ENCODE assay signal across 13 mouse cellular contexts in genomic region chr1:134674312-134674711, GRCm38 (mm10). TPM values are rescaled to one million over a fixed set of nuclear protein-coding genes. Genes with fewer than 3 reads are reported as not detected.
A peak's percentile ranks its signal among the peaks of the same experiment; 100 is the strongest.
DNase-seq lines count a peak whose midpoint lies in the region; ATAC-seq and TF ChIP-seq lines count a peak whose summit lies in the region.
"Had no signal": no experiment of that assay in that cellular context is flagged by ENCODE, and none has a peak within 500 bp of the region (broad histone marks: within the 10 kb centered on the region; RNA-seq: fewer than 3 reads in every experiment).

No protein-coding gene starts in this region.

- DNase-seq in kidney, adult 2 months = no peak
- DNase-seq in kidney, postnatal 4 days = no peak
- DNase-seq in ES-E14 (ENCODE audit: low read depth, low spot score) = peak; percentile 29
- DNase-seq in c-Kit-positive CD71-positive TER-119-negative erythroid progenitor cells, embryonic 14.5 days (ENCODE audit: low read depth) = peak; percentile 36
- peak; percentile 28 for DNase-seq in naive thymus-derived CD4-positive, alpha-beta T cell, adult 2 months (ENCODE audit: low read depth)
- no peak for DNase-seq in urinary bladder, postnatal 10 days (ENCODE audit: low spot score)
- no peak for DNase-seq in heart, postnatal 14 days

- no peaks in the 10 kb centered on the region for H3K36me3 ChIP-seq in kidney, adult 2 months (ENCODE audit: control insufficient read depth, insufficient read depth, low read length)
- H3K36me3 ChIP-seq in ES-E14 (ENCODE audit: control insufficient read depth, insufficient read depth, low read length, poor library complexity, severe bottlenecking) = no peaks in the 10 kb centered on the region
- H3K36me3 ChIP-seq: forebrain, embryonic 12.5 days; liver, embryonic 15.5 days; neural tube, embryonic 13.5 days had no signal

- no peaks in the 10 kb centered on the region for H3K27me3 ChIP-seq in kidney, adult 2 months (replicated peaks; ENCODE audit: control insufficient read depth, insufficient read depth, low read length)
- H3K27me3 ChIP-seq: neural tube, embryonic 13.5 days had no signal

- in situ Hi-C loops in ES-E14 (cut with MboI; ENCODE audit: low sequenced_read_pairs in 2 of 2, unreplicated experiment in 2 of 2) = no loop called here

- intact Hi-C loops in heart, postnatal 14 days (cut with DNase I) = no loop called here

- ATAC-seq in erythroid progenitor cell, adult 5-6 weeks (replicated peaks; ENCODE audit: low FRiP score, poor library complexity, severe bottlenecking) = no peak
- ATAC-seq: activated CD4-positive, CD25-positive, alpha-beta regulatory T cell, adult 4 months had no signal

- TF ChIP-seq POLR2A in kidney, adult 2 months (IDR thresholded peaks at IDR 0.05; ENCODE audit: low read depth, low read length) = no peak

- H3K4me3 ChIP-seq in kidney, adult 2 months (ENCODE audit: insufficient read depth, low read depth, low read length) = no peak overlapping the region
- H3K4me3 ChIP-seq in ES-E14 (ENCODE audit: insufficient read depth in 1 of 2, low read depth in 1 of 2, low read length in 2 of 2, poor library complexity in 1 of 2, severe bottlenecking in 1 of 2) = no peak overlapping the region
- H3K4me3 ChIP-seq: forebrain, embryonic 12.5 days; liver, embryonic 15.5 days; neural tube, embryonic 13.5 days had no signal

- no peaks in the 10 kb centered on the region for H3K4me1 ChIP-seq in kidney, adult 2 months (ENCODE audit: control insufficient read depth, insufficient read depth, low read length)
- no peaks in the 10 kb centered on the region for H3K4me1 ChIP-seq in ES-E14 (ENCODE audit: control insufficient read depth in 2 of 2, insufficient read depth in 2 of 2, low read length in 2 of 2, poor library complexity in 1 of 2)
- H3K4me1 ChIP-seq: forebrain, embryonic 12.5 days; liver, embryonic 15.5 days had no signal

- peak; percentile 44 for TF ChIP-seq CTCF in kidney, adult 2 months (conservative IDR thresholded peaks at IDR 0.05; ENCODE audit: insufficient read depth, insufficient read length, low read depth, low read length)

- H3K9me3 ChIP-seq in ES-E14 (ENCODE audit: control insufficient read depth, insufficient read depth, low read depth, low read length) = no peaks in the 10 kb centered on the region
- H3K9me3 ChIP-seq: forebrain, embryonic 12.5 days; liver, embryonic 15.5 days; neural tube, embryonic 13.5 days had no signal

- WGBS in kidney, adult 2 months = 13% methylated on average over 1 of the region's 1 CpGs

- no peak overlapping the region for H3K9ac ChIP-seq in ES-E14 (ENCODE audit: insufficient read depth, low read depth, low read length, poor library complexity, severe bottlenecking)
- H3K9ac ChIP-seq: forebrain, embryonic 12.5 days; liver, embryonic 15.5 days; neural tube, embryonic 13.5 days had no signal

- no peak overlapping the region for H3K27ac ChIP-seq in kidney, adult 2 months (ENCODE audit: insufficient read depth, low read depth, low read length)
- no peak overlapping the region for H3K27ac ChIP-seq in ES-E14 (ENCODE audit: insufficient read depth, low read depth, low read length, poor library complexity, severe bottlenecking)
- H3K27ac ChIP-seq: forebrain, embryonic 12.5 days; liver, embryonic 15.5 days had no signal

TF ChIP-seq in ES-E14, 5 proteins besides CTCF, POLR2A, EP300 and RAD21:
- no peak for TF ChIP-seq HCFC1 (IDR thresholded peaks at IDR 0.05; ENCODE audit: borderline replicate concordance, insufficient read depth, low read length)
- TF ChIP-seq ZC3H11A (IDR thresholded peaks at IDR 0.05; ENCODE audit: borderline replicate concordance, low read depth, low read length) = 0 out of 2 replicates have a peak, but pooled peaks have one; percentile 53
- TF ChIP-seq CHD2 (IDR thresholded peaks at IDR 0.05; ENCODE audit: low read depth, low read length) = no peak

RNA-seq across cellular contexts. Expression of gene Syt2, which starts 27.8 kb away (rescaled TPM):
- 0.10 and 1.1 TPM in 2 replicates for polyA plus RNA-seq in kidney, adult 2 months (2012; rRNA removed)
- total RNA-seq in ES-E14 (2012; rRNA removed) = 0.62 and 1.5 TPM in 2 replicates
- not detected for total RNA-seq in heart, postnatal 14 days (2021)
- total RNA-seq in erythroid progenitor cell, adult 5-6 weeks (2015; ENCODE audit: low replicate concordance) = not detected in 2 replicates
- total RNA-seq in erythroid progenitor cell, adult 5-6 weeks (2017; ENCODE audit: low replicate concordance) = not detected in 2 replicates
- total RNA-seq: hematopoietic stem cell, adult 5-6 weeks had no signal

Comparison
In these comparisons a context has a peak if more than half of its experiments do, and no peak if none do; other contexts are left out.
1. DNase-seq: peak in ES-E14 (single experiment), c-Kit-positive CD71-positive TER-119-negative erythroid progenitor cells, embryonic 14.5 days (single experiment) and naive thymus-derived CD4-positive, alpha-beta T cell, adult 2 months (single experiment); none in kidney, adult 2 months (single experiment), kidney, postnatal 4 days (0 of 2), urinary bladder, postnatal 10 days (single experiment) and heart, postnatal 14 days (0 of 2).